Mouse (Mus musculus): Measurements from ENCODE around the gene Lclat1. TPM values are rescaled to one million over a fixed set of nuclear protein-coding genes. Genes with fewer than 3 reads are reported as not detected.

The Lclat1 gene
- total and polyA plus RNA-seq, 3 experiments = 9.6 to 10.5 TPM; not detected in 1

DNA sequence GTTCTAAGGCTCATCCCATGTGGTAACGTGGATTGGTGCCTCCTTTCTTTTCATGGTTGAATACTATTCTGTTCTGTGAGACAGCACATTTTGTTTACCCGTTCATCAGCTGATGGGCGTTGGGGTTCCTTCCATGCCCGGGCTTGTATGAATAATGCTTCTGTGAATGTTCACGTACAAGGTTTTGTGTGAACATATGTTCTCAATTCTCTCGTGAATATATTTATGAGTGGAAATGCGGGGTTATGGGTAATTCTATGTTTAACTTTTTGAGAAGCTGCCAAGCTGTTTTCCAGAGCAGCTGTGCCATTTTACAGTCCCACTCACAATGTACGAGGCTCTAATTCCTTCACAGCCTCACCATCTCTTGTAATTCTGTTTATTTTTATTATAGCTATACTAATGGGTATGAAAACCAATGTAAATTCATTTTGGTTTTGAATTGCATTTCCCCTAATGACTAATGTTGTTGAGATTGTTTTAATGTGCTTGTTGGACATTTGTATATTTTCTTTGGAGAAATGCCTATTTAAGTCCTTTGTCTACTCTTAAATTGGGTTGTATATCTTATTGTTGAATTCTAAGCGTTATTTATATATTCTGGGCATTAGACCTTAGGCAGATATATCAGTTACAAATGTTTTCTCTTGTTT is 32.4 kb upstream of the Lclat1 start:
- Histone ChIP-seq H3K36me3 (ENCODE audit: control insufficient read depth in 1 of 2, insufficient read depth in 2 of 2, low read length in 2 of 2) (no peaks in the 10 kb centered on the region), H3K9me3 (replicated peaks; ENCODE audit: insufficient read depth, low read length) (no peaks in the 10 kb centered on the region), H3K27ac (ENCODE audit: control insufficient read depth, low read depth, low read length) (no peak overlapping the region), H3K79me2 (ENCODE audit: control insufficient read depth, insufficient read depth, low read length, poor library complexity) (no peaks in the 10 kb centered on the region), H3K27me3 (ENCODE audit: control insufficient read depth in 1 of 2, insufficient read depth in 2 of 2, low read length in 2 of 2) (no peaks in the 10 kb centered on the region), H3K4me1 (ENCODE audit: control insufficient read depth in 1 of 2, insufficient read depth in 2 of 2, low read length in 2 of 2) (no peaks in the 10 kb centered on the region), H3K9ac (ENCODE audit: control insufficient read depth, low read depth, low read length, poor library complexity, severe bottlenecking) (no peak overlapping the region), H3K4me3 (ENCODE audit: control insufficient read depth in 1 of 2, insufficient read depth in 1 of 2, low read depth in 2 of 2, low read length in 2 of 2) (no peak overlapping the region)
- TF ChIP-seq MAZ (IDR thresholded peaks at IDR 0.05; ENCODE audit: low read depth, low read length) (no peak), GABPA (IDR thresholded peaks at IDR 0.05; ENCODE audit: low read depth, low read length) (no peak), EP300 (IDR thresholded peaks at IDR 0.05; ENCODE audit: low read depth in 1 of 2, low read length in 2 of 2) (no peak), MXI1 (IDR thresholded peaks at IDR 0.05; ENCODE audit: low read depth, low read length) (no peak), MAFK (IDR thresholded peaks at IDR 0.05; ENCODE audit: borderline replicate concordance, low read depth, low read length) (no peak), ZC3H11A (IDR thresholded peaks at IDR 0.05; ENCODE audit: low read depth, low read length) (no peak), TAL1 (IDR thresholded peaks at IDR 0.05; ENCODE audit: low read length) (no peak), POLR2AphosphoS5 (IDR thresholded peaks at IDR 0.05; ENCODE audit: borderline replicate concordance, low read depth, low read length) (no peak), ZNF384 (IDR thresholded peaks at IDR 0.05; ENCODE audit: low read depth, low read length) (no peak), MEF2A (IDR thresholded peaks at IDR 0.05; ENCODE audit: extremely low read depth, insufficient replicate concordance, low read depth, low read length, poor library complexity, severe bottlenecking) (no peak), MYC (IDR thresholded peaks at IDR 0.05; ENCODE audit: low read depth, low read length) (no peak), SMC3 (IDR thresholded peaks at IDR 0.05; ENCODE audit: low read depth, low read length) (no peak), ELF1 (IDR thresholded peaks at IDR 0.05; ENCODE audit: low read depth, low read length) (no peak), NELFE (IDR thresholded peaks at IDR 0.05; ENCODE audit: low read depth, low read length) (no peak), CHD1 (IDR thresholded peaks at IDR 0.05; ENCODE audit: low read depth, low read length) (no peak), UBTF (IDR thresholded peaks at IDR 0.05; ENCODE audit: borderline replicate concordance, insufficient read depth, low read depth, low read length) (no peak), GATA1 (IDR thresholded peaks at IDR 0.05; ENCODE audit: low read depth, low read length) (no peak)
- DNase-seq (ENCODE audit: low read depth, low spot score) = no peak

DNA sequence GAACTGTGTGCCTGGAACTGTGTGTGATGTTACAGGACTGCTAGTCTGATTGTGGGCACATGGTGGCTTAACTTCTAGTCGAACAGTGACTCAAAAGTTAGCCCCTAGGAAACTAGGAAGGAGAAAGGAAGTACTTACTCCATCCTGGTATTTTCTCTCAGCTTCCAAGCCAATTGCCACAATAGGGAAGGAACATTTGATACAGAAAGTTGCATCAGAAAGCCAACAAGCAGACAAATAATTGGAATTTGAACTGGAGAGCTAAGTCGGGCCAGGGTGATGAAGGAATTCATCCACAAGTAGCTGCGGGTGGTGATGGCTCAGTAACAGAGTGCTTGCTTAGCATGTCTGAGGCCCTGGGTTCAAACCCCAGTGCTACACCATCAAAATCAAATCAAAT is 30.1 kb upstream of the Lclat1 start:
- TF ChIP-seq GABPA (IDR thresholded peaks at IDR 0.05; ENCODE audit: low read depth, low read length) (no peak), MAX (IDR thresholded peaks at IDR 0.05; ENCODE audit: low read length) (no peak), ELF1 (IDR thresholded peaks at IDR 0.05; ENCODE audit: low read depth, low read length) (no peak), CHD2 (IDR thresholded peaks at IDR 0.05; ENCODE audit: low read length) (no peak), NRF1 (IDR thresholded peaks at IDR 0.05; ENCODE audit: insufficient read depth, low read depth, low read length, poor library complexity, severe bottlenecking) (no peak), POLR2A (IDR thresholded peaks at IDR 0.05; ENCODE audit: control insufficient read depth in 1 of 2, insufficient read depth in 1 of 2, low read depth in 1 of 2, low read length in 2 of 2, poor library complexity in 1 of 2) (no peak), EP300 (IDR thresholded peaks at IDR 0.05; ENCODE audit: low read depth in 1 of 2, low read length in 2 of 2) (no peak), UBTF (IDR thresholded peaks at IDR 0.05; ENCODE audit: borderline replicate concordance, insufficient read depth, low read depth, low read length) (no peak), RAD21 (IDR thresholded peaks at IDR 0.05; ENCODE audit: low read depth, low read length) (no peak)
- DNase-seq (ENCODE audit: low read depth, low spot score) = no peak
- Histone ChIP-seq H3K36me3 (ENCODE audit: control insufficient read depth in 1 of 2, insufficient read depth in 2 of 2, low read length in 2 of 2) (peaks cover 0 to 6% of the 10 kb centered on the region in 2 experiments; a peak in 1 of 4 replicates), H3K4me3 (ENCODE audit: control insufficient read depth in 1 of 2, insufficient read depth in 1 of 2, low read depth in 2 of 2, low read length in 2 of 2) (no peak overlapping the region), H3K9me3 (replicated peaks; ENCODE audit: insufficient read depth, low read length) (no peaks in the 10 kb centered on the region), H3K27ac (ENCODE audit: control insufficient read depth, low read depth, low read length) (no peak overlapping the region), H3K27me3 (ENCODE audit: control insufficient read depth in 1 of 2, insufficient read depth in 2 of 2, low read length in 2 of 2) (no peaks in the 10 kb centered on the region), H3K79me2 (ENCODE audit: control insufficient read depth, insufficient read depth, low read length, poor library complexity) (no peaks in the 10 kb centered on the region), H3K9ac (ENCODE audit: control insufficient read depth, low read depth, low read length, poor library complexity, severe bottlenecking) (no peak overlapping the region), H3K4me1 (ENCODE audit: control insufficient read depth in 1 of 2, insufficient read depth in 2 of 2, low read length in 2 of 2) (peaks cover 0 to 7% of the 10 kb centered on the region in 2 experiments; a peak in 2 of 4 replicates)

All from MEL (cell line).